31 mouse cellular contexts compared by ENCODE assay signal in genomic region chr10:39137766-39138165, GRCm38 (mm10). TPM values are rescaled to one million over a fixed set of nuclear protein-coding genes. Genes with fewer than 3 reads are reported as not detected.
DNase-seq lines count a peak whose midpoint lies in the region; ATAC-seq and TF ChIP-seq lines count a peak whose summit lies in the region.
"Had no signal": no experiment of that assay in that cellular context is flagged by ENCODE, and none has a peak within 500 bp of the region (broad histone marks: within the 10 kb centered on the region; RNA-seq: fewer than 3 reads in every experiment).

No protein-coding gene starts in this region.

- no peak for DNase-seq in heart, postnatal 0 days (ENCODE audit: low spot score)
- no peak for DNase-seq in heart, adult 9 months (ENCODE audit: low spot score in 2 of 2)
- peak; percentile 4 for DNase-seq in brain, adult 2 months (ENCODE audit: low read depth, low spot score)
- DNase-seq in thymus, postnatal 0 days (ENCODE audit: low spot score) = peak; percentile 86
- DNase-seq in thymus, postnatal 25 days = peak; percentile 46
- no peak for DNase-seq in adipocyte (ENCODE audit: low spot score)
- no peak for DNase-seq in kidney, adult 18-20 months
- DNase-seq in urinary bladder, postnatal 25 days (ENCODE audit: low spot score) = no peak
- DNase-seq: adrenal gland, postnatal 10 days; adrenal gland, postnatal 36 days; cerebellum, adult 11 months; cerebellum, adult 2 months; cerebellum, adult 9-11 months; cerebellum, postnatal 25 days; forebrain, postnatal 0 days; gastrocnemius, adult 2 months; gastrocnemius, postnatal 14 days; heart, adult 11 months; heart, postnatal 14 days; heart, postnatal 4 days had no signal

- H3K36me3 ChIP-seq in heart, postnatal 0 days (replicated peaks; ENCODE audit: control insufficient read depth, insufficient read depth, low read length) = peaks cover 34% of the 10 kb centered on the region

- peak overlapping the region; percentile 57; the same call in 1 of the 2 replicates for H3K27ac ChIP-seq in heart, postnatal 0 days (ENCODE audit: low read depth)
- H3K27ac ChIP-seq: embryonic facial prominence, embryonic 12.5 days; embryonic facial prominence, embryonic 15.5 days; gastrocnemius, adult 2 months; heart, embryonic 15.5 days; hindbrain, embryonic 12.5 days had no signal

- H3K9ac ChIP-seq in heart, postnatal 0 days (replicated peaks; ENCODE audit: low read depth, low read length) = no peak overlapping the region
- H3K9ac ChIP-seq: embryonic facial prominence, embryonic 12.5 days; embryonic facial prominence, embryonic 15.5 days; forebrain, postnatal 0 days; heart, embryonic 12.5 days; heart, embryonic 15.5 days; hindbrain, embryonic 12.5 days had no signal

- no peak for ATAC-seq in heart, postnatal 0 days (ENCODE audit: insufficient read depth, low read depth)
- ATAC-seq: activated CD4-positive, CD25-positive, alpha-beta regulatory T cell, adult 4 months; forebrain, embryonic 14.5 days; forebrain, postnatal 0 days; hindbrain, embryonic 16.5 days had no signal

- no peak for TF ChIP-seq EP300 in heart, postnatal 0 days (IDR thresholded peaks at IDR 0.05; ENCODE audit: low read depth)

- WGBS in heart, postnatal 0 days = 61% methylated on average over 3 of the region's 3 CpGs

- H3K4me1 ChIP-seq in heart, postnatal 0 days (ENCODE audit: control insufficient read depth, insufficient read depth) = no peaks in the 10 kb centered on the region

- H3K27me3 ChIP-seq in heart, postnatal 0 days (ENCODE audit: control insufficient read depth, insufficient read depth, low read length) = no peaks in the 10 kb centered on the region
- H3K27me3 ChIP-seq: embryonic facial prominence, embryonic 12.5 days; embryonic facial prominence, embryonic 15.5 days; heart, embryonic 12.5 days; heart, embryonic 15.5 days; hindbrain, embryonic 12.5 days had no signal

- no peaks in the 10 kb centered on the region for H3K9me3 ChIP-seq in heart, postnatal 0 days (replicated peaks; ENCODE audit: control insufficient read depth, low read length)
- H3K9me3 ChIP-seq: embryonic facial prominence, embryonic 12.5 days; embryonic facial prominence, embryonic 15.5 days; heart, embryonic 12.5 days; heart, embryonic 15.5 days; hindbrain, embryonic 12.5 days had no signal

- no peak overlapping the region; the same call in 1 of the 2 replicates for H3K4me2 ChIP-seq in heart, postnatal 0 days (ENCODE audit: low read depth, low read length)
- H3K4me2 ChIP-seq: embryonic facial prominence, embryonic 12.5 days; embryonic facial prominence, embryonic 15.5 days; heart, embryonic 12.5 days; heart, embryonic 15.5 days; hindbrain, embryonic 12.5 days had no signal

- H3K4me3 ChIP-seq in heart, postnatal 0 days (ENCODE audit: low read depth, low read length) = no peak overlapping the region
- H3K4me3 ChIP-seq: embryonic facial prominence, embryonic 12.5 days; embryonic facial prominence, embryonic 15.5 days; gastrocnemius, adult 2 months; heart, embryonic 12.5 days; heart, embryonic 15.5 days; hindbrain, embryonic 12.5 days had no signal

- TF ChIP-seq CTCF in heart, postnatal 0 days (IDR thresholded peaks at IDR 0.05; ENCODE audit: low read depth) = no peak

RNA-seq across cellular contexts. Expression of gene Tube1, which starts 4.0 kb away (rescaled TPM):
- 1.7 and 2.0 TPM in 2 replicates for total RNA-seq in heart, postnatal 0 days (2014; rRNA removed; ENCODE audit: low replicate concordance)
- polyA plus RNA-seq in heart, postnatal 0 days (2015; fragmentation: Nextera tagmentation; extraction: Ambion mirVana) = 1.6 and 1.9 TPM in 2 replicates
- 92.1 and 120 TPM in 2 replicates for polyA plus RNA-seq in thymus, postnatal 0 days (2015; fragmentation: Nextera tagmentation; extraction: Ambion mirVana)

RNA-seq across cellular contexts. Expression of gene Fam229b, which starts 4.1 kb away (rescaled TPM):
- 0.35 and 5.2 TPM in 2 replicates for total RNA-seq in heart, postnatal 0 days (2014; rRNA removed; ENCODE audit: low replicate concordance)
- 14.8 and 15.1 TPM in 2 replicates for polyA plus RNA-seq in heart, postnatal 0 days (2015; fragmentation: Nextera tagmentation; extraction: Ambion mirVana)
- 7.2 TPM in 2 replicates for polyA plus RNA-seq in thymus, postnatal 0 days (2015; fragmentation: Nextera tagmentation; extraction: Ambion mirVana)

RNA-seq across cellular contexts. Expression of gene Ccn6, which starts 25.8 kb away (rescaled TPM):
- total RNA-seq in heart, postnatal 0 days (2014; rRNA removed; ENCODE audit: low replicate concordance) = not detected in 2 replicates
- not detected in 2 replicates for polyA plus RNA-seq in heart, postnatal 0 days (2015; fragmentation: Nextera tagmentation; extraction: Ambion mirVana)
- 0.36 and 1.6 TPM in 2 replicates for polyA plus RNA-seq in thymus, postnatal 0 days (2015; fragmentation: Nextera tagmentation; extraction: Ambion mirVana)
- total RNA-seq: common myeloid progenitor, adult 5-6 weeks; ES-E14; gastrocnemius, adult 2 months; heart, adult 8-10 months; heart, postnatal 4 days had no signal
- polyA plus RNA-seq: activated CD4-positive, CD25-positive, alpha-beta regulatory T cell, adult 4 months; heart, embryonic 12.5 days had no signal

Comparison
In these comparisons a context has a peak if more than half of its experiments do, and no peak if none do; other contexts are left out.
1. DNase-seq: peak in brain, adult 2 months (single experiment), thymus, postnatal 0 days (single experiment) and thymus, postnatal 25 days (single experiment); none in heart, postnatal 0 days (single experiment), heart, adult 9 months (0 of 2), adipocyte (single experiment), kidney, adult 18-20 months (single experiment) and urinary bladder, postnatal 25 days (single experiment).
2. RNA of gene Tube1, which starts 4.0 kb away (polyA plus RNA-seq): 92.1 to 120 TPM in thymus, postnatal 0 days; 1.6 to 1.9 TPM in heart, postnatal 0 days; every median in the first group is over 10 times any median in the second.